Mouse (Mus musculus) lung, adult 2 months (tissue): ENCODE results near the gene Oxt. TPM values are rescaled to one million over a fixed set of nuclear protein-coding genes. Genes with fewer than 3 reads are reported as not detected.

Source experiments
- DNase-seq: peaks from one replicate; pipeline ENCODE4 v3.0.0; 2022
- H3K4me1 ChIP-seq: fragments of 200-500 bp; 2 replicates; pipeline ENCODE4 v1.6.1; 2011; ENCODE audit warnings: low read length; ENCODE audit not compliant: control insufficient read depth, insufficient read depth
- H3K4me3 ChIP-seq: fragments of 200-500 bp; replicated peaks from 2 replicates; pipeline ENCODE3; 2011; ENCODE audit warnings: low read depth, mild to moderate bottlenecking, control low read depth, low read length; ENCODE audit errors: extremely low read depth
- CTCF ChIP-seq: fragments of 200-500 bp; IDR thresholded peaks from 2 replicates; pipeline ENCODE4 v1.5.1; 2011; ENCODE audit warnings: mild to moderate bottlenecking, low read length, control low read depth; ENCODE audit not compliant: insufficient read depth
- POLR2A ChIP-seq: fragments of 200-500 bp; IDR thresholded peaks from 2 replicates; pipeline ENCODE4 v1.6.1; 2011; ENCODE audit warnings: low read depth, mild to moderate bottlenecking, control low read depth, low read length, borderline replicate concordance; ENCODE audit errors: extremely low read depth
- WGBS: fragments of 180-500 bp; shearing (Covaris S2); methylation state at CpG from one replicate; pipeline ENCODE4 v1.1.7; 2018; 5-methylcytosine and 5-hydroxymethylcytosine counted together
- polyA plus RNA-seq: library from polyadenylated mRNA; depleted of rRNA; stranded (reverse); fragments of >200 nt; gene quantifications from 2 replicates; pipeline ENCODE4 v1.2.3, GENCODE M21; 2012

Gene Oxt
- polyA plus RNA-seq, 1 experiment = not detected

DNA sequence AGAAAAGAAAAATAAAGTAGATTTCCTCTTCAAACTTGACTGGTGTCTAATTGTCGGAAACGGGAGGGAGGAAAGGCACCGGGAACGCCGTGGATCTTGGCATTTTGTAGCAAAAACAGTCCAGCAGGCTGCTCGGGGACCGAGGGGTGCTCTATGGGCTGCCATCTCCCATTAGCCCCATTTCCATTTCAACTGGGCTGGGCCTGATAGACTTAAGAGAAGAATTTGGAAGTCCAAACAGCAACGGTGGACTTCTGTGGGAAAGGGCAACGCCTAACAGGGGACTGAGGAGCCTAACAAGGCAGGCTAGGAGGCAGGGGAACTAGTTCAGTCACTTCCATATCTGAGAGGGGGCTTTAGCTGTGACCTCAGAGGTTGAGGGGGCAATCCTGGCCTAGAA, 1.0 kb downstream of the Oxt start:
- H3K4me3 ChIP-seq = no peak overlapping the region
- DNase-seq = no peak
- TF ChIP-seq CTCF = no peak
- TF ChIP-seq POLR2A = no peak
- 16% methylated on average over 9 of the region's 9 CpGs for WGBS
- H3K4me1 ChIP-seq = peaks cover 5% of the 10 kb centered on the region; the same call in 1 of the 2 replicates

DNA sequence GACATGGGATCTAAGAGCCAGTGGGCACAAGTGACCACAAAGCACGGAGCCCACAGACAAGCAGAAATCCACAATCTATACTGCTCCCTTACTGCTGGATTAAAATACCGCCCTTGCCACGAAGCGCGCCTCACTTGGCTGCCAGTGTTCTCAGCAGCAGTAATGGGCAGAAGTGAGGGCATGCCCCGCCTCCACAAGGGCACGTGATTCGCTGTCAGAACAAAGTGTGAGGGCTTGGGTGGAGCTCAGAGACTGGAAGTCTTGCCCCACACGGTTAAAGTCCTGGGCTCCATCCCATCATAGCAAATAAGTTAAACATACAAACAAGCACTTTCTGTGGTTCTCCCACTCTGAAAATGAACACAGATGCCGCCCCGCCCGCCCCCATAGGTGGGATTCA, 1.7 kb downstream of the Oxt start:
- peak; percentile 50 for DNase-seq
- H3K4me3 ChIP-seq = no peak overlapping the region
- H3K4me1 ChIP-seq = peaks cover 5% of the 10 kb centered on the region; the same call in 1 of the 2 replicates
- 7% methylated on average over 12 of the region's 12 CpGs for WGBS
- TF ChIP-seq POLR2A (no peak), CTCF (no peak)

DNA sequence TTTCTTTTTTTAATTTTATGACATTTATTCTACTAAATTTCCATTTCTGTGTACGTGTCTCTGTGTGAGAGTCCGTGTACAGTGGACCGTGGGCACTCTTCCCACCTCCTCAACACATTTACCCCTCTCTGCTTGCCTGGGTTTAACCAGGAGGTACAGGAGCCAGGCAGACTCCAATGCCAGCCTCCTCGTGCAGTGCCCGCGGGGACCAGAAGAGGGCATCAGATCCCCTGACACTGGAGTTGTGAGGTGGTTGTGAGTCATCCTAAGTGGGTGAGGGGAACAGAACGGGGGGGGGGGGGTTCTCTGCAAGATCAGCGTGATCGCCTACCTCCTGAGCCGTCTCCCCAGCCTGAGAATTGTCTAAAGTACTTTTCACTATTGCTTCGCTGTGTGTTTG, 2.2 kb downstream of the Oxt start:
- Histone ChIP-seq H3K4me3 (no peak overlapping the region), H3K4me1 (peaks cover 5% of the 10 kb centered on the region; the same call in 1 of the 2 replicates)
- DNase-seq = peak; percentile 61
- WGBS = 12% methylated on average over 11 of the region's 11 CpGs
- peak; percentile 56 for TF ChIP-seq CTCF
- no peak for TF ChIP-seq POLR2A

DNA sequence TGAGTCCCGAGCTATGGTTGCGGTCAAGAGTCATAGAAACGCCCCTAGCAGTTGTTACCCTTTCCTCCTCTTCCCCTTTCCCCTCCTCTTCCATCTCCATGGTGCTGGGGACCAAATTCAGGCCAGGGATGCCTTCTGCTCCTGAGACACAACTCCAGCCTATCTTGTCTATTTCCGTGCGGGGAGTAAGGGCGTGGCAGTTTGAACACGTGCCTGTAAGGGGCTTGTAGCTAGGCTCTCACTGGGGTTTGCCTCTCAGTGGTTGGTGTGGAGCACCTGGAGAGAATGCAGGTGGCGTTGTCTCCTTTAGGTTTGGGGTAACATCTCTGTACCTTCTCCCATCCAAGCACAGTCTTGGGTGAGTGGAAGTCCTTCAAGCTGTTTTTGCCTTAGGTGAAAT, 3.8 kb downstream of the Oxt start:
- DNase-seq = no peak
- TF ChIP-seq POLR2A = no peak
- TF ChIP-seq CTCF = no peak
- peaks cover 5% of the 10 kb centered on the region; the same call in 1 of the 2 replicates for H3K4me1 ChIP-seq
- H3K4me3 ChIP-seq = no peak overlapping the region
- WGBS = 10% methylated on average over 8 of the region's 8 CpGs

DNA sequence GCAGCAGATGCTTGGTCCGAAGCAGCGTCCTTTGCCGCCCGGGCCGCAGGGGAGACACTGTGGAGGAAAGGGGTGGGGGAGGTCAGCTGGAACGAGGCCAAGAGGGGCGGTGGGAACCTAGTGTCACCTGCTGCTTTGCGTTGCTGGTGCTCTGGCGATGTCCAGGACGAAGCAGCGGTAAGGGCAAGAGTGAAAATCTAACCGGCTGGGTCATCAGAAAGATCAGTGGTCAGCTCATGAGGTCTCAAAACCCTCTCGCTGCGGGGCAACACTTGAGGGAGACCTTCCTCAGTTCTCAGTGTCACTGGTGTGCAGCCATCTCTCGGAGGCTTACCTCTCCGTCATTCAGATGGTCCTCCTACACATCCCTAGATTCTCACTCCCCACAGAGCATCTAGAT, 5.2 kb downstream of the Oxt start:
- no peak overlapping the region for H3K4me3 ChIP-seq
- WGBS = 11% methylated on average over 16 of the region's 16 CpGs
- H3K4me1 ChIP-seq = peaks cover 5% of the 10 kb centered on the region; the same call in 1 of the 2 replicates
- TF ChIP-seq CTCF (no peak), POLR2A (no peak)
- DNase-seq = no peak

DNA sequence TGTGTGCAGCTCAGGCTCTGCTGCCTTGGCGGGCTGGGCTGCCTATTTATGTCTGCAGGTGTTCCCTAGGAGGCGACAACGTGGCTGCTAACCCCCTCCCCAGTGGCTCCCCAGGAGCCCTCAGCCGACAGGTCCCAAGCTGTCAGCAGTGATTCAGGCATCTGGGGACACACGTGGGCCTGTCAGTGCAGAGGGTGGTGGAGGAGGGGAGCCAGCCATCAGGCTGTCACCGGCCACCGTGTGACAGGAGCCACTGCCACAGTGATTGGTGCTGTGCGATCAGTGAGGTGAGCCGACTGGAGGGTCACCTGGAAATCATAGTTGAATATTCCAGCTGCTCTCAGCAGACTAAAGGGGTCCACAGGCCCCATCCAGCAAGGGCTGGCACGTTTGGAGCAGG, 6.6 kb downstream of the Oxt start, which contains the start of gene Avp:
Gene Avp (minus strand): TSS at position 3 of the 400 bp plus-strand sequence.
- H3K4me3 ChIP-seq = no peak within 1 kb of the TSS
- no peaks in the 10 kb centered on the region for H3K4me1 ChIP-seq
- no peak for DNase-seq
- TF ChIP-seq CTCF = no peak
- TF ChIP-seq POLR2A = no peak
- WGBS = 53% methylated on average over 10 of the region's 10 CpGs

DNA sequence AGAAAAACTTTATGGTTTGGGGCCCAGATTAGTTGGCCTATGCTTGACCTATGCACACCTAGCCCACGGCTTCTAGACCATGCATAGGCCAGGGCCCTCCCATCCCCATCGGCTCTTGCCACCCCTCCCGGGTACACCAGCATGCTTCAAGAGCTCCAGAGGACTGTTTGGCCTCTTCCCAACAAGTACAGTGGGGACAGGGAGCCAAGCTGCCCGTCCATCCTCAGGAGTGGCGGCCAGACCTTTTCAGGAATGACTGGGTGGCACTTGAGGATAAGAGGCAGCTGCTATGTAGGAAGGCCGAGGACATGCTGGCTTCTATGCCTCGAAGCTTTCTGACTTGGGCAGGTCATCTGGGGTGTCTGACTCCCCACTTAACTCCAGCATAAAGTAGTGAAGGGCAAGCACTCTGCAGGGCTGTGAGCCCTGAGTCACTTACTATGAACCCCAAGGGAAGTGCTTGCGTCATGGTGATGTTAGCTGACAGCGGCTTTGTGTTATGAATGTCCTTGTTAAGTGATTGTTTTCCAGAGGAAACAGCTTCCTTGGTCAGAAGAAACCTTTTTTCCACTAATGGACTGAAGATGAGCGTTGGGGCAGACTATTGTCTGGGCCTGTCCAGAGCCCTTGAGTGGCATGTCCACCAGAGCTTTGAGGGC, 8.1 kb downstream of the Oxt start:
- DNase-seq = peak; percentile 22
- WGBS = 48% methylated on average over 10 of the region's 10 CpGs

DNA sequence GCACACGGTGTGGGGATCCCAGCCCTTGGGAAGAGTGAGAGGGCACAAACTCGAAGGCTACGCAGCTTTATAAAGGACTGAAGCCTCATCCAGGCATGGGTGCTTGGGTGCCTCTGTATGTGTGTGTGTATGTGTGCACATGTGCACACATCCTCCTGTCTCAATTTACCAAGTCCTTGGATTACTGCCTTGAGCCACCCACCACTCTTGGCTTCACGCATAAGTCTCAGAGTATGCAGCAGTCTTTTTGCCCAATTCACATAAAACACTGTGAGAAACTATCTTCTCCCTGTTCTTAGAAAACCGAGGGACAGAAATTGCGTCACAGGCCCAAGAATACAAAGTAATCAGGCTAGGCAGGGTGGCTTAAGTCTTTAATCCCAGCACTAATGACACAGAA, 10.0 kb downstream of the Oxt start:
- Histone ChIP-seq H3K4me1 (no peaks in the 10 kb centered on the region), H3K4me3 (no peak overlapping the region)
- 81% methylated on average over 6 of the region's 6 CpGs for WGBS
- no peak for TF ChIP-seq POLR2A
- no peak for TF ChIP-seq CTCF
- no peak for DNase-seq

More for the DNA sequence above, 8.1 kb downstream of the Oxt start:
- TF ChIP-seq POLR2A (no peak), CTCF (no peak)
- no peaks in the 10 kb centered on the region for H3K4me1 ChIP-seq
- no peak overlapping the region for H3K4me3 ChIP-seq

DNA sequence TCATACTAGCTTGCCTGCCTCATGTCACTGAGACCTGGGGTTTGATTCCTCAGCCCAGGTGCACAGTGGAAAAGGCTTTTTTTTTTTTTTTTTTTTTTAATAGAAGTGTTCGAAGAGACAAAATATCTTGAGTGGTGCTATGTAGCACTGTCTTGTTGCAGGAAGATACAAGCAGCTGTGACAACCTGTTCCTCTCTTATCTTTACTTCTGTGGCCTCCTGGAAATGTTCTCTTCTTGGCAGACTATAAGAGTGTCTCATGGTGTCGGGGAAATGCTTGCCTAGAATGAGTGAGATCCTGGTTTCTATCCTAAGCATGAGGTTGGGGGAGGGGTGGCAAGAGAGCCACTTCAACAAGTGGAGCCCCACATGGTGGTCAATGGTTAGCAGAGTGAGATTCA, 12.4 kb downstream of the Oxt start:
- Histone ChIP-seq H3K4me1 (no peaks in the 10 kb centered on the region), H3K4me3 (no peak overlapping the region)
- DNase-seq = no peak
- WGBS = 67% methylated on average over 2 of the region's 2 CpGs
- TF ChIP-seq CTCF = no peak
- TF ChIP-seq POLR2A = no peak

DNA sequence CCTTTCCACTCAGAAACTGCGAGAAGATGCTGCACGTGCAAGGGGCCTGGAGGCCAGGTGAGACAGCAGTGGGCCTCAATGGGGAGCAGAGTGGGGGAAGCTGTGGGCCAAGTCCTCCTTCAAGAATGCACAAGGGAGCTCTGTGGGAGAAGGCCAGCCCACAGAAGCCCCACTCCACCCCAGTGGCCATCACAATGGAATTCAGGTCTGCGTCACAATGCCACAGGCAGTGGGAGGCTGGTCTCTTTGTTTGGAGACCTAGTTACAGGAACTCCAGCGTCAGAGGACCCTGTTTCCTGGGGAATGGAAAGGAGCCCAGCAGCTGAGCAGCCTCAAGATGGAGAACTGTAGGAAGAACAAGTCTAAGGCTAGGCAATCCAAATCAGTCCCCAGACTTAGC, 13.2 kb downstream of the Oxt start:
- H3K4me1 ChIP-seq = no peaks in the 10 kb centered on the region
- no peak for DNase-seq
- 60% methylated on average over 4 of the region's 4 CpGs for WGBS
- H3K4me3 ChIP-seq = no peak overlapping the region
- no peak for TF ChIP-seq CTCF
- TF ChIP-seq POLR2A = no peak

DNA sequence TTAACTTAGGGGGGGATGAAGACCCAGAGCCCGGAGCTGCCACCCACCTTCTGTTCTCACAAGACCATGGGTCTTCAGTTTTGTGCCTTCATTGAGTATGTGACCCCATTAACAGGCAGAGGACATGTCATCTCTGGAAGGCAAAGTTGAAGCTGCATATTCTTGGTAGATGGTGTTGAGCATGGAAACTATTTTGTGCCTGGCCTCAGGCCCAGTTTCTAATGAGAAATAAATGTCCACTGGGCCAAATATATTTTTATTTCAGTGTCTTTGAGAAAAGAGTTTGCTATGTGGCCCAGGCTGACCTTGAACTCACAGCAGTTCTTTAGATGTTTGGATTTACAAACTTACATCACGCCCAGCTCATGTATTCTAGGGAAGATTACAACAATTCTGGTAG, 13.8 kb downstream of the Oxt start:
- WGBS = 79% methylated on average over 2 of the region's 2 CpGs
- DNase-seq = no peak
- Histone ChIP-seq H3K4me3 (no peak overlapping the region), H3K4me1 (no peaks in the 10 kb centered on the region)
- TF ChIP-seq CTCF = no peak
- no peak for TF ChIP-seq POLR2A
